Mouse (Mus musculus) adrenal gland, postnatal 36 days (tissue): ENCODE measurements at regions not wholly inside any gene's neighbourhood (a gene's known extent, or its start where the extent isn't known, plus 50 kb on each side); places are given as distances from the start of the nearest gene placed in this dataset.

Experiments used
- DNase-seq, 2 experiments: peaks; one replicate each; pipeline ENCODE4 v3.0.0; 2021; ENCODE audit warnings: mixed read lengths in 1 of 2

DNA sequence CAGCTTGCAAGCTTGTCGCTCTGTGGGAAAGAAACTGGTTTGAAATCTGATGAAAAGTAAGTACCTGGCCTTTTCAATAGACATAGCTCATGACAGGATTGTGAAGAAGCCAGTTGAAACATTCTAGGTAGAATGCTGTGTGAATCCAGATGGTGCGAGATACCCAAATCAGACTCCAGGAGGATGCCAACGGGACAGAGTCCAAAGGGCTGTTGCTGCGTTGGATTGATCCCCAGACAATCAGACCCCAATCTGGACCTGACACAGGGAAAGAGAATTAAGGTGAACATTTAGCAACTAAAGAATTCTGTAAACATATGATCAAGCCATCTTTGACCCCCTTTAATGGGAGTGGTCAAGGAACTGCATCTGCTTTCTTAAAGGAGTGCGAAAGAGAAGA lies 296.6 kb upstream of the Gm15217 start:
- no peak for DNase-seq

DNA sequence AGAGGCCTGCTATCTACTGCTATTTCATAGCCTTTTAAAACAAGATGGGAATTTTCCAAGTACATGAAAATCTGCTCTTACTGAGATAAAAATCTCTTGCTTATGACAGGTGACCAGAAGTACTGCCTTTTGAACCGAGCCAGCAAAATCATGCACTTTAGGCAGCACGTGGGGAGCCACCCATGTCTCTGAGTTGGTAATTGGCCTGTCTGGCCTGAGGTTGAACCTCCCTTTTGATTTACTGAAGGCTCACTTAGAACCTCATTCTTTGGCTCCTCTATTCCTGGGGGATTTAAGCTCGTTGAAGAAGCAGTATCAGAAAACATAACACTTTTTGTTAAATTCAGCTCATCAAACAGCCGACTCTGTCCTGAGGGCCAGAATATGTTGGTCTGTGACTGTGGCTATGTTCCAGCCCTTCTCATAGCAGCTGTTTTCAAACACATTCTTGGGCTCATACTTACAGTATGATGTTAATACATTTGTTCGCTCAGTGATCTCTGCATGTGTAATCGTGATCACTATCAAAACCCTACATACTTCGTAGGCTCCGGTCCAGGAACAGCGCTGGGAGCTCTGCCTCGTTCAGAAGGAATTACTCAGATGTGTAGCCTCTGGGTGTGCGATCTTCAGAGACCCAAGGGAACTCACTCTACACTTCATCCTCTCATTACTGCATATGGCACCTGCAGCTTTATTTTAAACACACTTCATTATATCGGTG lies 290.1 kb upstream of the Gm15217 start:
- no peak for DNase-seq

- no peak for DNase-seq
Observed at GRCm38 (mm10) chr14:46115950-46116349, 263.3 kb upstream of the Gm15217 start.

GRCm38 (mm10) chr14:46126541-46126940 lies 252.7 kb upstream of the Gm15217 start:
- no peak for DNase-seq

DNA sequence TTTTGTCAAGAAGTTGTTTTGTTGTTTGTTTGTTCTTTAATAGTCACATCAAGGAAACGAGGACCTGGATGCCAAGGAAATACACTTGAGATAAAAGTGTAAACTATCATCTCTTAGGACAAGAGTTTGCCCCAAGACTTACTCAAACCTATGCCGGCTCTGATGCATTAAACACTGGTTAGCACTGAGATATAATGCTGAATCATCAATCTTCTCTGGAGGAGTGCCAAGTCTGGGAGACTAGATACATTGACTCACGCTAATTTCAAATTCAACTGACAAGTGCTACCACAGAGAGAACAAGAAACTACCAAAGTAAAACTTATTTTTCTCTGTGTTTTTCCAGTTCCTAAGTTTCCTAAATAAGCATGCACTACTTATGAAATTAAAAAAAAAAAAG lies 249.5 kb upstream of the Gm15217 start:
- peak in 1 of 2 experiments; percentile 36 for DNase-seq

GRCm38 (mm10) chr14:46144175-46144574 lies 235.0 kb upstream of the Gm15217 start:
- peak; percentile 2 to 16 for DNase-seq

GRCm38 (mm10) chr14:46144707-46145106 lies 234.5 kb upstream of the Gm15217 start:
- DNase-seq, result peak; percentile 7 to 12

DNA sequence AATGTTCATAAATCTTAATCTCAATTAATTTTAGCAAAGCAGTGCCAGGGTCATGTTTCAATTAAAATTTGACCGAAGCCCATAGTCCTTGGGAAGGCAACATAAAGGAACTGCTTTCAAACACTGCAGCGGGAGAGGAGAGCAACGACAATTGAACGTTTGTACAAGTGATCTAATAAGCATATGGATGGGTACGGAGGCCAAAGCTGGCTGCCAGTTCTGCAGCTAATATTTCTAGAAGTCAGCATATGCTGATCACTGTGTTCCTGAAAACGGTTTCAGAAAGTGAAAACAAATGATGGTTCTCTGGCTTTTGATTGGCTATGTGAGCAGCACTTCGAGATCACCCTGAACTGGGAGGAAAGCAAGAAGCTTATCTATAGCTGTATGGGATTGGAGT lies 233.6 kb upstream of the Gm15217 start:
- no peak for DNase-seq

- no peak for DNase-seq
Observed at GRCm38 (mm10) chr14:46149073-46149661, 230.0 kb upstream of the Gm15217 start.

DNA sequence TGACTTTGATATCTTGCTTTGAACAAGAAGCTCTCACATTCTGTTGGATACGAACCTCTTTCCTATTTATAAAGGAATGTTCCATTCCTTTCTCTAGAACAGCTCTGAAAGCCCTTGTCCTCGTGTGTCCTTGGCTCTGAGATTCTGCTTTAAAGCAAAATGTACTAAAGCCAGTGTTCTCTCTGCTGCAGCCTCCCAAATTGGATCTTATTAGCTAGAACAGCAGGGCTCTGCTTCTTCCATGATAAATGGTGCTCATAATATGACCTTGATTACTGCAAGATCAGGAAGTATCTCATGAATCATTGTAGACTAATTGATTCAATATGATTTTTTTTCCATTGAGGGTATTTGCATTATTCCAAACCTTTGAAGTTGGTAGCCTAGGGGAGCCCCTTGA lies 220.5 kb upstream of the Gm15217 start:
- no peak for DNase-seq

- DNase-seq, result no peak
Observed at GRCm38 (mm10) chr14:46172181-46172874, 206.9 kb upstream of the Gm15217 start.

GRCm38 (mm10) chr14:46172875-46173324 lies 206.3 kb upstream of the Gm15217 start:
- no peak for DNase-seq

GRCm38 (mm10) chr14:46174386-46174785 lies 204.8 kb upstream of the Gm15217 start:
- DNase-seq, result no peak

- DNase-seq, result no peak
Observed at GRCm38 (mm10) chr14:46175291-46176216, 203.7 kb upstream of the Gm15217 start.

- no peak for DNase-seq
Observed at GRCm38 (mm10) chr14:46179024-46179423, 200.2 kb upstream of the Gm15217 start.

- DNase-seq, result no peak
Observed at GRCm38 (mm10) chr14:46191639-46192399, 187.4 kb upstream of the Gm15217 start.

- DNase-seq, result no peak
Observed at GRCm38 (mm10) chr14:46193577-46193976, 185.6 kb upstream of the Gm15217 start.

GRCm38 (mm10) chr14:46195939-46196338 lies 183.3 kb upstream of the Gm15217 start:
- no peak for DNase-seq

DNA sequence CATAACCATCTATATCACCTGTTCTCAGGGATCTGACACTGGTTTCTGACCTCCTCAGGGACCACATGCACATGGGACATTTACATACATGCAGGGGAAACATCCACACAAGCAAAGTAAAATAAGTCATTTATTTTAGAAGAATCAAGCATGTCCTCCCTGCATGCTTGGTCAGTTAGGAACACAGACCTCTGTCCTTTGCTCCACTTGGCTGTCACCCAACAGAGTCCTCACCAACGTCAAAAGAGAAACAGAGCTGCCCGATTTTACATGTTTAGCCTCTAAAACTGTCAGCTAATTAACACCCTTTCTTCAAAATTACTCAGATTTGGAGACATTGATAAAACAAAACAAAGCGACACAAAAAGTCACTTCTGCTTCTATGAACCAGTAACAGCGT lies 176.4 kb upstream of the Gm15217 start:
- DNase-seq, result peak in 1 of 2 experiments; percentile 6

DNA sequence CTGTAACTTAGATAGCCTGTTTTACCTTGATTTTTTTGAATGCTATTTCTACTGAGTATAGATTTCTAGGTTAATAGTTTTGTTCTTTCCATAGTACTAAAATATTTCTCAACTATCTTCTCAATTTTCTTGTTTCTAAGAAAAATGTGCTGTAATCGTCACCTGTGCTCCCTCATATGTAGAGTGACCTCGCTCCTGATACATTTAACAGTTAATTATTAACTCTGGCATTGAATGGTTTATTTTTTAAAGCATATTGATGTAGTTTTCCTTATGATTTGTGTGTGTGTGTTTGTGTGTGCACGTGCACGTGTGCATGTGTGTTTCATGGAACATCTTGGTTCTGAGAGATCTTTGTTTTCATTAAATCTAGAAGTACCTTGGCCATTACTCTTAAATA lies 158.7 kb upstream of the Gm15217 start:
- DNase-seq, result no peak

- no peak for DNase-seq
Observed at GRCm38 (mm10) chr14:46221897-46222669, 157.1 kb upstream of the Gm15217 start.
